Mouse (Mus musculus) testis, adult 10 weeks (tissue): ENCODE data around the gene Rangrf. TPM values are rescaled to one million over a fixed set of nuclear protein-coding genes. Genes with fewer than 3 reads are reported as not detected.

ENCODE experiments used
- polyA plus RNA-seq: library from polyadenylated mRNA; stranded (reverse); fragments of 350-450 nt; fragmentation: Illumina TruSeq; extraction: RNeasy Lipid Tissue Mini Kit (QIAGEN cat#74804); gene quantifications from one replicate; pipeline ENCODE4 v1.2.3, GENCODE M21; 2014; ENCODE audit warnings: low read depth, low replicate concordance

The Rangrf gene
- 253 TPM for polyA plus RNA-seq

GRCm38 (mm10) chr11:68975085-68975484 lies at the start of gene Rangrf:
Rangrf (minus strand) TSS chr11:68975185.

GRCm38 (mm10) chr11:69015644-69016441 lies 40.9 kb upstream of the Rangrf start, which contains the start of gene Ctc1:
Ctc1 (plus strand) TSS chr11:69015911.

GRCm38 (mm10) chr11:69008182-69009121 lies 33.5 kb upstream of the Rangrf start, which contains the start of gene Pfas:
Pfas (minus strand) TSS chr11:69008460.

GRCm38 (mm10) chr11:68967337-68968282 lies 7.4 kb downstream of the Rangrf start, which contains the start of gene Slc25a35:
Slc25a35 (plus strand) TSS chr11:68968131.

GRCm38 (mm10) chr11:68957308-68957707 lies 17.7 kb downstream of the Rangrf start, which contains the start of gene Arhgef15:
Arhgef15 (minus strand) TSS chr11:68957480.

GRCm38 (mm10) chr11:68926981-68927380 lies 48.0 kb downstream of the Rangrf start, which contains the start of gene Odf4:
Odf4 (minus strand) TSS chr11:68927081.

Other genes starting within 250 kb of the Rangrf start
- gene Ndel1, start 103.3 kb downstream of the Rangrf start, polyA plus RNA-seq = 180 TPM
- 0.35 TPM for gene Rnf222, start 86.6 kb downstream of the Rangrf start, polyA plus RNA-seq
- 156 TPM for gene Rpl26, start 73.6 kb downstream of the Rangrf start, polyA plus RNA-seq
- gene Odf4, start 48.1 kb downstream of the Rangrf start, polyA plus RNA-seq = 157 TPM
- 0.36 TPM for gene Arhgef15, start 17.7 kb downstream of the Rangrf start, polyA plus RNA-seq
- gene Slc25a35, start 7.1 kb downstream of the Rangrf start, polyA plus RNA-seq = 17.4 TPM
- 5.7 TPM for gene Pfas, start 33.3 kb upstream of the Rangrf start, polyA plus RNA-seq
- 10.1 TPM for gene Ctc1, start 40.7 kb upstream of the Rangrf start, polyA plus RNA-seq
- 6.0 TPM for gene Aurkb, start 70.5 kb upstream of the Rangrf start, polyA plus RNA-seq
- gene Borcs6, start 84.5 kb upstream of the Rangrf start, polyA plus RNA-seq = 3.4 TPM
- gene Tmem107, start 95.6 kb upstream of the Rangrf start, polyA plus RNA-seq = 13.2 TPM
- gene Vamp2, start 113.3 kb upstream of the Rangrf start, polyA plus RNA-seq = 28.8 TPM
- gene Per1, start 120.0 kb upstream of the Rangrf start, polyA plus RNA-seq = 2.2 TPM
- gene Hes7, start 145.2 kb upstream of the Rangrf start, polyA plus RNA-seq = not detected
- not detected for gene 9130213A22Rik, start 147.4 kb upstream of the Rangrf start, polyA plus RNA-seq
- gene Aloxe3, start 150.7 kb upstream of the Rangrf start, polyA plus RNA-seq = 0.77 TPM
- gene Alox12b, start 181.8 kb upstream of the Rangrf start, polyA plus RNA-seq = not detected
- not detected for gene Alox8, start 222.7 kb upstream of the Rangrf start, polyA plus RNA-seq